Mouse (Mus musculus) thymus, adult 18-20 months (tissue): ENCODE data around the gene Olfr159.

Experiments used
- DNase-seq, 2 experiments: peaks; one replicate each; pipeline ENCODE4 v3.0.0; 2022; ENCODE audit warnings: mixed read lengths in 2 of 2

Gene Olfr159

GRCm38 (mm10) chr4:43729126-43729525, 41.7 kb downstream of the Olfr159 start:
- DNase-seq = no peak

- DNase-seq = no peak
Observed at GRCm38 (mm10) chr4:43728576-43728954, 42.2 kb downstream of the Olfr159 start.

GRCm38 (mm10) chr4:43727718-43728575, 42.9 kb downstream of the Olfr159 start:
- no peak for DNase-seq

GRCm38 (mm10) chr4:43726995-43727394, 43.8 kb downstream of the Olfr159 start, which contains the start of gene Hrct1:
Gene Hrct1 (plus strand): TSS chr4:43727188.
- no peak for DNase-seq

GRCm38 (mm10) chr4:43726228-43726993, 44.4 kb downstream of the Olfr159 start:
- no peak for DNase-seq

GRCm38 (mm10) chr4:43724764-43725163, 46.0 kb downstream of the Olfr159 start:
- DNase-seq = no peak

GRCm38 (mm10) chr4:43722191-43722590, 48.6 kb downstream of the Olfr159 start:
- DNase-seq = no peak

- DNase-seq = no peak
Observed at GRCm38 (mm10) chr4:43720491-43721228, 50.1 kb downstream of the Olfr159 start.
